Mouse (Mus musculus) hindbrain, embryonic 14.5 days (tissue): ENCODE measurements around the gene Morf4l1. TPM values are rescaled to one million over a fixed set of nuclear protein-coding genes. Genes with fewer than 3 reads are reported as not detected.
"Not testable (repeated sequence)": the region's sequence is repeated elsewhere in the genome, so short reads cannot be mapped to it uniquely, and the experiment has no call there.

Experiments
- ATAC-seq: fragments of 200-750 bp; cut with Nextera tagmentation; 2 replicates; pipeline ENCODE4 v1.8.0; 2017; ENCODE audit warnings: moderate number of reproducible peaks, mild to moderate bottlenecking, moderate TSS enrichment, moderate library complexity; ENCODE audit not compliant: low FRiP score
- DNase-seq: peaks from one replicate; pipeline ENCODE4 v3.0.0-alpha.2; 2015; ENCODE audit warnings: low spot score
- H3K27ac ChIP-seq: fragments of 300-500 bp; sonication (generic); 2 replicates; pipeline ENCODE4 v1.5.1; 2014; ENCODE audit warnings: mild to moderate bottlenecking, moderate library complexity
- H3K27me3 ChIP-seq: fragments of 300-500 bp; sonication (generic); 2 replicates; pipeline ENCODE4 v1.6.1; 2014; ENCODE audit warnings: mild to moderate bottlenecking, low read length, mixed read lengths; ENCODE audit not compliant: control insufficient read depth, insufficient read depth
- H3K36me3 ChIP-seq: fragments of 300-500 bp; sonication (generic); replicated peaks from 2 replicates; pipeline ENCODE4 v1.6.1; 2014; ENCODE audit not compliant: control insufficient read depth, insufficient read depth
- H3K4me1 ChIP-seq: fragments of 300-500 bp; sonication (generic); replicated peaks from 2 replicates; pipeline ENCODE4 v1.6.1; 2014; ENCODE audit warnings: antibody characterized with exemption, low read length, mixed read lengths; ENCODE audit not compliant: control insufficient read depth, insufficient read depth
- H3K4me2 ChIP-seq: fragments of 300-500 bp; sonication (generic); replicated peaks from 2 replicates; pipeline ENCODE4 v1.6.1; 2014; ENCODE audit warnings: mild to moderate bottlenecking, moderate library complexity
- H3K4me3 ChIP-seq: fragments of 300-500 bp; sonication (generic); replicated peaks from 2 replicates; pipeline ENCODE4 v1.5.1; 2014; ENCODE audit warnings: mild to moderate bottlenecking, low read length
- H3K9ac ChIP-seq: fragments of 300-500 bp; sonication (generic); 2 replicates; pipeline ENCODE4 v1.6.1; 2014
- H3K9me3 ChIP-seq: fragments of 300-500 bp; sonication (generic); 2 replicates; pipeline ENCODE4 v1.6.1; 2016; ENCODE audit warnings: low read length; ENCODE audit not compliant: control insufficient read depth
- WGBS: fragments of 180-500 bp; shearing (Covaris S2); extraction: QIAGEN DNeasy Blood & Tissue Kit; methylation state at CpG from one replicate; pipeline ENCODE4 v1.1.7; 2014; 5-methylcytosine and 5-hydroxymethylcytosine counted together
- polyA plus RNA-seq: library from polyadenylated mRNA; unstranded; fragments of >200 nt; fragmentation: Nextera tagmentation; extraction: Ambion mirVana; gene quantifications from 2 replicates; pipeline ENCODE4 v1.2.1, GENCODE M21; 2014

The Morf4l1 gene
- polyA plus RNA-seq, 1 experiment from 2014 or later: 557 TPM

- Histone ChIP-seq H3K27me3 (peaks cover 5% of the 10 kb centered on the region; the same call in 1 of the 2 replicates), H3K36me3 (no peaks in the 10 kb centered on the region), H3K9me3 (no peaks in the 10 kb centered on the region), H3K9ac (no peak overlapping the region), H3K4me2 (no peak overlapping the region), H3K27ac (no peak overlapping the region), H3K4me3 (no peak overlapping the region), H3K4me1 (peaks cover 8% of the 10 kb centered on the region; the same call in 1 of the 2 replicates)
- ATAC-seq (no peak), DNase-seq (no peak)
- 85% methylated on average over 3 of the region's 3 CpGs for whole genome bisulfite sequencing
Measured at GRCm38 (mm10) chr9:90055911-90056310, 58.7 kb downstream of the Morf4l1 start.

- 49% methylated on average over 5 of the region's 5 CpGs for whole genome bisulfite sequencing
- no peak for ATAC-seq
- Histone ChIP-seq H3K27ac (no peak overlapping the region), H3K4me2 (peak overlapping the region; percentile 67; the same call in 1 of the 2 replicates), H3K4me3 (no peak overlapping the region), H3K9me3 (no peaks in the 10 kb centered on the region), H3K36me3 (no peaks in the 10 kb centered on the region), H3K9ac (no peak overlapping the region), H3K27me3 (peaks cover 5% of the 10 kb centered on the region; the same call in 1 of the 2 replicates), H3K4me1 (peaks cover 8% of the 10 kb centered on the region; the same call in 1 of the 2 replicates)
- DNase-seq: no peak
Measured at GRCm38 (mm10) chr9:90055409-90055808, 59.2 kb downstream of the Morf4l1 start.

- Histone ChIP-seq H3K36me3 (no peaks in the 10 kb centered on the region), H3K27me3 (peaks cover 5% of the 10 kb centered on the region; the same call in 1 of the 2 replicates), H3K9ac (peak overlapping the region; percentile 47), H3K4me3 (peak overlapping the region; percentile 34), H3K27ac (no peak overlapping the region), H3K4me1 (peaks cover 8% of the 10 kb centered on the region; the same call in 1 of the 2 replicates), H3K4me2 (peak overlapping the region; percentile 67), H3K9me3 (no peaks in the 10 kb centered on the region)
- peak; percentile 60; the same call in 1 of the 2 replicates for ATAC-seq
- under 1% methylated on average over 37 of the region's 37 CpGs for WGBS
- no peak for DNase-seq
Measured at GRCm38 (mm10) chr9:90054371-90055145, 60.0 kb downstream of the Morf4l1 start.

- H3K4me1 ChIP-seq: peaks cover 8% of the 10 kb centered on the region; the same call in 1 of the 2 replicates
- 85% methylated on average over 2 of the region's 2 CpGs for WGBS
- peak within 1 kb of the TSS; percentile 67 for H3K4me2 ChIP-seq
- no peak for DNase-seq
- H3K36me3 ChIP-seq: no peaks in the 10 kb centered on the region
- peak within 1 kb of the TSS; percentile 47 for H3K9ac ChIP-seq
- H3K4me3 ChIP-seq: peak within 1 kb of the TSS; percentile 34
- no peaks in the 10 kb centered on the region for H3K9me3 ChIP-seq
- no peak for ATAC-seq
- peaks cover 5% of the 10 kb centered on the region; the same call in 1 of the 2 replicates for H3K27me3 ChIP-seq
- no peak within 1 kb of the TSS for H3K27ac ChIP-seq
Measured at GRCm38 (mm10) chr9:90053852-90054251, 60.7 kb downstream of the Morf4l1 start, which contains the start of gene Ctsh. Gene Ctsh (plus strand): TSS chr9:90054152.

GRCm38 (mm10) chr9:90047937-90048627, 66.5 kb downstream of the Morf4l1 start:
- Histone ChIP-seq H3K4me2 (no peak overlapping the region), H3K27ac (no peak overlapping the region), H3K9me3 (no peaks in the 10 kb centered on the region), H3K4me3 (no peak overlapping the region), H3K27me3 (no peaks in the 10 kb centered on the region), H3K9ac (no peak overlapping the region), H3K36me3 (no peaks in the 10 kb centered on the region), H3K4me1 (no peaks in the 10 kb centered on the region)
- 82% methylated on average over 5 of the region's 5 CpGs for WGBS
- no peak for ATAC-seq
- no peak for DNase-seq

GRCm38 (mm10) chr9:90045191-90045590, 69.4 kb downstream of the Morf4l1 start:
- no peaks in the 10 kb centered on the region for H3K4me1 ChIP-seq
- no peak overlapping the region for H3K9ac ChIP-seq
- DNase-seq (no peak), ATAC-seq (no peak)
- WGBS: 94% methylated on average over 7 of the region's 7 CpGs
- H3K36me3 ChIP-seq: no peaks in the 10 kb centered on the region
- H3K4me3 ChIP-seq: no peak overlapping the region
- no peak overlapping the region for H3K27ac ChIP-seq
- H3K9me3 ChIP-seq: no peaks in the 10 kb centered on the region
- H3K27me3 ChIP-seq: no peaks in the 10 kb centered on the region
- H3K4me2 ChIP-seq: no peak overlapping the region

GRCm38 (mm10) chr9:90042906-90043305, 71.7 kb downstream of the Morf4l1 start:
- WGBS: 94% methylated on average over 8 of the region's 8 CpGs
- H3K36me3 ChIP-seq, ATAC-seq: not testable (repeated sequence)

More at GRCm38 (mm10) chr9:90042906-90043305, 71.7 kb downstream of the Morf4l1 start:
- H3K4me3 ChIP-seq, H3K4me1 ChIP-seq, H3K9ac ChIP-seq, DNase-seq, H3K27me3 ChIP-seq, H3K4me2 ChIP-seq, H3K9me3 ChIP-seq, H3K27ac ChIP-seq: not testable (repeated sequence)
